Comparison of ENCODE assay signal across 27 mouse cellular contexts in genomic region chr2:114993419-114993818, GRCm38 (mm10).
"Had no signal": no experiment of that assay in that cellular context is flagged by ENCODE, and none has a peak within 500 bp of the region (broad histone marks: within the 10 kb centered on the region; RNA-seq: fewer than 3 reads in every experiment).

No protein-coding gene starts in this region.

- H3K9me3 ChIP-seq: limb, embryonic 10.5 days; limb, embryonic 12.5 days; limb, embryonic 13.5 days; limb, embryonic 15.5 days; liver, embryonic 12.5 days; liver, embryonic 13.5 days; liver, embryonic 15.5 days; lung, embryonic 15.5 days; midbrain, embryonic 10.5 days; midbrain, embryonic 13.5 days; midbrain, embryonic 15.5 days had no signal

- H3K9ac ChIP-seq: limb, embryonic 12.5 days; limb, embryonic 13.5 days; limb, embryonic 15.5 days; liver, embryonic 12.5 days; liver, embryonic 13.5 days; liver, embryonic 14.5 days; liver, embryonic 15.5 days; liver, postnatal 0 days; lung, embryonic 14.5 days; lung, embryonic 15.5 days; midbrain, embryonic 12.5 days; midbrain, embryonic 13.5 days; midbrain, embryonic 15.5 days had no signal

- DNase-seq: left cerebral cortex, postnatal 4 days; liver; liver, embryonic 13.5 days; liver, postnatal 0 days; lung, adult 18-20 months; lung, adult 2 months; lung, embryonic 14.5 days; lung, postnatal 10 days; lung, postnatal 14 days; lung, postnatal 36 days; lung, postnatal 4 days; midbrain, embryonic 14.5 days had no signal

- H3K36me3 ChIP-seq: limb, embryonic 10.5 days; limb, embryonic 12.5 days; limb, embryonic 13.5 days; limb, embryonic 15.5 days; liver, embryonic 12.5 days; liver, embryonic 13.5 days; liver, embryonic 15.5 days; lung, embryonic 15.5 days; midbrain, embryonic 10.5 days; midbrain, embryonic 12.5 days; midbrain, embryonic 13.5 days; midbrain, embryonic 15.5 days had no signal

- H3K27ac ChIP-seq: limb, embryonic 10.5 days; limb, embryonic 12.5 days; limb, embryonic 13.5 days; limb, embryonic 15.5 days; liver, embryonic 12.5 days; liver, embryonic 13.5 days; liver, embryonic 14.5 days; liver, embryonic 15.5 days; lung, embryonic 15.5 days; macrophage; midbrain, embryonic 10.5 days; midbrain, embryonic 12.5 days; midbrain, embryonic 13.5 days; midbrain, embryonic 15.5 days had no signal

- H3K27me3 ChIP-seq: limb, embryonic 12.5 days; limb, embryonic 13.5 days; limb, embryonic 15.5 days; liver, embryonic 12.5 days; liver, embryonic 13.5 days; liver, embryonic 15.5 days; lung, embryonic 15.5 days; megakaryocyte, embryonic 14.5 days; midbrain, embryonic 12.5 days; midbrain, embryonic 13.5 days; midbrain, embryonic 15.5 days had no signal

- H3K4me3 ChIP-seq: limb, embryonic 10.5 days; limb, embryonic 12.5 days; limb, embryonic 13.5 days; limb, embryonic 15.5 days; liver, embryonic 12.5 days; liver, embryonic 13.5 days; liver, embryonic 15.5 days; lung, embryonic 15.5 days; megakaryocyte, embryonic 14.5 days; midbrain, embryonic 10.5 days; midbrain, embryonic 12.5 days; midbrain, embryonic 13.5 days; midbrain, embryonic 15.5 days; myocyte had no signal

- H3K4me1 ChIP-seq: limb, embryonic 12.5 days; limb, embryonic 13.5 days; limb, embryonic 15.5 days; liver, embryonic 12.5 days; liver, embryonic 13.5 days; liver, embryonic 15.5 days; lung, embryonic 15.5 days; megakaryocyte, embryonic 14.5 days; midbrain, embryonic 10.5 days; midbrain, embryonic 12.5 days; midbrain, embryonic 13.5 days; midbrain, embryonic 15.5 days had no signal
